Mouse (Mus musculus) myocyte (in vitro differentiated cells): ENCODE data around the gene Rftn1.

ENCODE experiments used
- POLR2A ChIP-seq: IDR thresholded peaks from one replicate; pipeline ENCODE4 v1.6.1; 2011; ENCODE audit warnings: low read depth, mild to moderate bottlenecking, control low read depth, moderate library complexity; ENCODE audit not compliant: insufficient read length
- POLR2AphosphoS2 ChIP-seq: IDR thresholded peaks from one replicate; pipeline ENCODE4 v1.6.1; 2011; ENCODE audit warnings: low read depth, control low read depth; ENCODE audit not compliant: insufficient read length
- TCF12 ChIP-seq: IDR thresholded peaks from one replicate; pipeline ENCODE4 v1.6.1; 2011; ENCODE audit warnings: mild to moderate bottlenecking, control low read depth; ENCODE audit not compliant: poor library complexity, insufficient read depth, severe bottlenecking
- USF1 ChIP-seq: IDR thresholded peaks from one replicate; pipeline ENCODE4 v1.6.1; 2011; ENCODE audit warnings: low read depth, mild to moderate bottlenecking, control low read depth, moderate library complexity

DNA sequence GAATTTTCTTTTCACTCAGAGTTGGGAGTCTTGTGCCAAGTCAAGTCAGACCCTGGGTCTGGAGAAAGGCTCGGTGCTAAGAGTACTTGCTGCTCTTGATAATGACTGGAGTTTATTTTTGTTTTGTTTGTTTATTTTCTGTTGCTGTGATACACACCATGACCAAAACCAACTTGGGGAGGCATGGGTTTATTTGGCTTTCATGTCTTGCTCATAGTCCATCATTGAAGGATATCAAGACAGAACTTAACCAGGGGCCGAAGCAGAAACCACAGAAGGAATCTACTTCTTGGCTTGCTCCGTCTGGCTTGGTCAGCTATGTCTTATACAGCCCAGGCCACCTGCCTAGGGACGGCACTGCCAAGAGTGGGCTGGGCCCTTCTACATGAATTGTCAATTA is 109.5 kb downstream of the Rftn1 start:
- TF ChIP-seq POLR2AphosphoS2 = no peak
- no peak for TF ChIP-seq TCF12
- TF ChIP-seq POLR2A = no peak
- TF ChIP-seq USF1 = no peak
